Mouse (Mus musculus) stomach, postnatal 0 days (tissue): ENCODE measurements at regions not wholly inside any gene's neighbourhood (a gene's known extent, or its start where the extent isn't known, plus 50 kb on each side); places are given as distances from the start of the nearest gene placed in this dataset.
A peak's percentile ranks its signal among the peaks of the same experiment; 100 is the strongest.

Experiments used
- ATAC-seq: fragments of 200-750 bp; cut with Nextera tagmentation; 2 replicates; pipeline ENCODE4 v1.8.0; 2017; ENCODE audit not compliant: low FRiP score, low TSS enrichment
- DNase-seq: peaks from one replicate; pipeline ENCODE4 v3.0.0-alpha.2; 2016; ENCODE audit warnings: low spot score
- H3K27ac ChIP-seq: fragments of 300-500 bp; sonication (generic); replicated peaks from 2 replicates; pipeline ENCODE4 v1.5.1; 2014; ENCODE audit warnings: mild to moderate bottlenecking, control low read depth
- H3K27me3 ChIP-seq: fragments of 300-500 bp; sonication (generic); 2 replicates; pipeline ENCODE4 v1.6.1; 2014; ENCODE audit warnings: low read length; ENCODE audit not compliant: control insufficient read depth, insufficient read depth
- H3K36me3 ChIP-seq: fragments of 300-500 bp; sonication (generic); 2 replicates; pipeline ENCODE4 v1.6.1; 2014; ENCODE audit warnings: low read length, mixed read lengths; ENCODE audit not compliant: control insufficient read depth, insufficient read depth
- H3K4me1 ChIP-seq: fragments of 300-500 bp; sonication (generic); replicated peaks from 2 replicates; pipeline ENCODE4 v1.6.1; 2014; ENCODE audit warnings: antibody characterized with exemption; ENCODE audit not compliant: control insufficient read depth, insufficient read depth
- H3K4me2 ChIP-seq: fragments of 300-500 bp; sonication (generic); replicated peaks from 2 replicates; pipeline ENCODE4 v1.6.1; 2014; ENCODE audit warnings: low read depth, mild to moderate bottlenecking, control low read depth, moderate library complexity
- H3K4me3 ChIP-seq: fragments of 300-500 bp; sonication (generic); 2 replicates; pipeline ENCODE4 v1.5.1; 2014; ENCODE audit warnings: low read depth, low read length, control low read depth
- H3K9ac ChIP-seq: fragments of 300-500 bp; sonication (generic); 2 replicates; pipeline ENCODE4 v1.6.1; 2014; ENCODE audit warnings: mild to moderate bottlenecking, low read length, control low read depth, mixed read lengths
- H3K9me3 ChIP-seq: fragments of 300-500 bp; sonication (generic); 2 replicates; pipeline ENCODE4 v1.6.1; 2016; ENCODE audit warnings: low read length; ENCODE audit not compliant: control insufficient read depth
- CTCF ChIP-seq: IDR thresholded peaks from 2 replicates; pipeline ENCODE4 v1.5.1; 2016; ENCODE audit warnings: antibody characterized with exemption, low read depth, mild to moderate bottlenecking, moderate library complexity
- EP300 ChIP-seq: optimal IDR thresholded peaks from 2 replicates; pipeline ENCODE3; 2016; ENCODE audit warnings: antibody characterized with exemption
- WGBS: fragments of 180-500 bp; shearing (Covaris S2); extraction: QIAGEN DNeasy Blood & Tissue Kit; methylation state at CpG from one replicate; pipeline ENCODE4 v1.1.7; 2014; 5-methylcytosine and 5-hydroxymethylcytosine counted together

DNA sequence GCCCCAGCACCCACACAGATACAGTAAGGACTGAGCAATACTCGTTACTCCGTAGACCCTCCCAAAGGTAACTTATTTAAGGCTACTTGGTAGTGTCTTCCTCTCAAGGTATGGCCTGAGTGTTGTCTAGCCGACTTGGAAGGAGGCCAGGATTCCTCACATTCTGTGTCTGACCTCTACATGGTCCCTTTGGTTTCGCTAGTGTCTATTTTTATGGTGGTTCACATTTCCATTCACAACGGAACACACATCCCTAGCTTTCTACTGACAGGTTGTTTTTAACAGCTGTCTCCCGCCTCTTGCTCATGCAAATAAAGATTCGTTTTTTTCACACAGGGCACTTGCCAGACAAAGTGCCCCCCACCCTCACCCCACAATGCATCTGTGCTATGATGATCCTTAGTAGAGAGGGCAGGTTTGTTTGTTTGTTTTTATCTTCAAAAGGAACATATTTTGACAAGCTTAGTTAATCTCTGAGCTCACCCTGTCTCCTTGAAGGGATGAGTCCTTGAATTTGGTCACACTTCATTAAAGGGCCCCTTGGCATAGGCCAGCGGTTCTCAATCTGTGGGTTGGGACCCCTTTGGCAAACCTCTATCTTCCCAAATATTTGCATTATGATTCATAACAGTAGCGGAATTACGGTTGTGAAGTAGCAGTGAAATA, 52.7 kb downstream of the Phlda1 start:
- H3K36me3 ChIP-seq = no peaks in the 10 kb centered on the region
- H3K4me2 ChIP-seq = no peak overlapping the region
- no peak overlapping the region for H3K27ac ChIP-seq
- H3K4me3 ChIP-seq = no peak overlapping the region
- no peaks in the 10 kb centered on the region for H3K9me3 ChIP-seq
- no peak for TF ChIP-seq EP300
- no peak for TF ChIP-seq CTCF
- WGBS = 28% methylated on average over 10 of the region's 10 CpGs
- H3K4me1 ChIP-seq = no peaks in the 10 kb centered on the region
- H3K9ac ChIP-seq = no peak overlapping the region
- H3K27me3 ChIP-seq = no peaks in the 10 kb centered on the region
- DNase-seq = no peak
- peak; percentile 27; the same call in 1 of the 2 replicates for ATAC-seq

DNA sequence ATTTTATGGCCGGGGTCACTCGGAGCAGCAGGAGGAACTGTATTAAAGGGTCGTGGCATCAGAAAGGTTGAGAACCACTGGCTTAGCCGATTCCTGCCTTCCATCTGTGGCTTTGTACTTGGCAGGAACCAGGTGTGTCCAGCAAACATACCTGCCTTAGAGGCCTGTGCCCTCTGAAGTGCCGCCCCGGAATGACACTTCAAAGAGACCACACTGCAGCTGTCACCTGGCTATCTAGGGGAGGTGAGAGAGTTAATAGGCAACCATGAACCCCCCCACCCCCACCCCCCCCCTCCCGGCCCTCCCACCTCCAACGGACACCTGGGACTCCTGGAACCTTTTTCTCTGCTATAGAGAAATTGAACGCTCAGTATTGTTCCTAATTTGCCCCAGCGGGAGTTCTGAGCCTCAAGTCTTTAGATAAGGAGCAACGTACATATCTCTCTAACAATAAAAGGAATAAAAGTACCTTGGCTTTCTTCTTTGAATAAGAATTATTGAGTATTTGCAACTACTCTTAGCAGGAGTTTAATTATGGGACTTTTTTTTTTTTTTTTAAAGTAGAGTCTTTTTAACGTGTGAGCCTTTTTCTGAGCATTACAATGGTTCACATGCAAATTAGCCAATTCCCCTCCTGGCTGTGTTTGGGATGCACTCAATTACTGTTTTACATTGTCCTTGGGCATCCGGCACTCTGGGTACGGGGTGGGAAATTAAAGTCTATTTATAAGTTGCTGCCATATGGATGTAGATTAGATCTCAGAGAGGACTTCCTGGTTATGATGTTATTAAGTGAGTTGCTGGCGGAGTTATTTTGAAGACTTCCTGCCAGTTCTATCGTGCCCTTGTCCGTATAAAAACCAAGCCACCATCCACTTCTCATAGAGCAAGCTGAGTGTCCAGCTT, 53.5 kb downstream of the Phlda1 start:
- Histone ChIP-seq H3K4me1 (no peaks in the 10 kb centered on the region), H3K36me3 (no peaks in the 10 kb centered on the region), H3K9ac (no peak overlapping the region), H3K9me3 (no peaks in the 10 kb centered on the region), H3K4me3 (no peak overlapping the region), H3K27ac (no peak overlapping the region), H3K27me3 (no peaks in the 10 kb centered on the region), H3K4me2 (no peak overlapping the region)
- ATAC-seq (peak; percentile 48; the same call in 1 of the 2 replicates), DNase-seq (peak; percentile 75)
- TF ChIP-seq EP300 = no peak
- no peak for TF ChIP-seq CTCF
- WGBS = 36% methylated on average over 17 of the region's 17 CpGs

DNA sequence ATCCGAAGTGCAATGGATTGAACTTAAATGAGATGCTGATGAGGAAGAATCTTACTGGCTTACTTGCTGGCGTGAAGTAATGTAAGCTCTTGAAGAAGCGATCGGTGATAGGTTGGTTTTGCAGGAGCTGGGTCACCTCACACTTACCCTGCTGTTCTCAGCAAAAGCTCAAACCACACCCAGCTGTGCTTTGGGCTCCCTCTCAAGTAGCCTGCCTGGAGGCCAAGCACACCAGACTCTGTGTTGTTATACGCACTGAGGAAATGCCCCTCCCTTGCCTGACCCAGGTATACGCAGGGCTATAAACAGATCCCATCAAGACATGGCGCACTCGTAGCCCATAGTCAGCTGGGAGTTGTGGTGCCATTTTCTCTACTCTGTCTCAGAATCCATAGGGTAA, 56.5 kb downstream of the Phlda1 start:
- no peak overlapping the region for H3K4me2 ChIP-seq
- H3K4me3 ChIP-seq = no peak overlapping the region
- H3K36me3 ChIP-seq = no peaks in the 10 kb centered on the region
- ATAC-seq (no peak), DNase-seq (peak; percentile 26)
- H3K27ac ChIP-seq = no peak overlapping the region
- TF ChIP-seq EP300 = no peak
- no peak for TF ChIP-seq CTCF
- H3K27me3 ChIP-seq = no peaks in the 10 kb centered on the region
- no peak overlapping the region for H3K9ac ChIP-seq
- 72% methylated on average over 8 of the region's 8 CpGs for WGBS
- no peaks in the 10 kb centered on the region for H3K4me1 ChIP-seq
- H3K9me3 ChIP-seq = no peaks in the 10 kb centered on the region

DNA sequence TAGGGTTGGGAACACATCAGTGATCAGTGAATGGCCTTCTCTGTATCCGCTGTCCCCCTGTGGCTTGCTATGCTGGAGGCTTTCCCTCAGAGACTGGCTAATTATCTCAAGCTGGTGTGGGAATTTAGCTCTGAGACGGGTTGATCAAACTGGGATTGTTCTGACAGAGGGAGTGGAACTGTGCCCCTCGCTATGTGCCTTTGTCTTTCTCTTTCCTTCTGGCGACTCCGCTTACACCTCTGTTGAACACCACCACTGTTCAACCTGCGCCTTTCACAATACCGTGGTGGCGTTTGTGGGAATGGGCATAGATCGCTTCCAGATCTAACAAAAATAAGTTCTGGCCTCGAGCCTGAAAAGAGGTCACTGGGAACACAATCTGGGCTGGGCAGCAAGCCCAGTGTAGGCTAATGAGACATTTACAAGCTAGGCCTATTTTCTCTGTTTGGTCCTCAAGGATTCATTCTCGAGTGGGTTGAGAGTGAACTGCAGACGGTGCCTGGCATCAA, 60.8 kb downstream of the Phlda1 start:
- DNase-seq (no peak), ATAC-seq (no peak)
- no peak overlapping the region for H3K4me3 ChIP-seq
- no peaks in the 10 kb centered on the region for H3K4me1 ChIP-seq
- no peak overlapping the region for H3K9ac ChIP-seq
- no peaks in the 10 kb centered on the region for H3K27me3 ChIP-seq
- H3K9me3 ChIP-seq = no peaks in the 10 kb centered on the region
- H3K4me2 ChIP-seq = no peak overlapping the region
- TF ChIP-seq CTCF (no peak), EP300 (no peak)
- 58% methylated on average over 12 of the region's 12 CpGs for WGBS
- no peaks in the 10 kb centered on the region for H3K36me3 ChIP-seq
- 0 out of 2 replicates have a peak overlapping the region, but pooled peaks have one; percentile 18 for H3K27ac ChIP-seq

DNA sequence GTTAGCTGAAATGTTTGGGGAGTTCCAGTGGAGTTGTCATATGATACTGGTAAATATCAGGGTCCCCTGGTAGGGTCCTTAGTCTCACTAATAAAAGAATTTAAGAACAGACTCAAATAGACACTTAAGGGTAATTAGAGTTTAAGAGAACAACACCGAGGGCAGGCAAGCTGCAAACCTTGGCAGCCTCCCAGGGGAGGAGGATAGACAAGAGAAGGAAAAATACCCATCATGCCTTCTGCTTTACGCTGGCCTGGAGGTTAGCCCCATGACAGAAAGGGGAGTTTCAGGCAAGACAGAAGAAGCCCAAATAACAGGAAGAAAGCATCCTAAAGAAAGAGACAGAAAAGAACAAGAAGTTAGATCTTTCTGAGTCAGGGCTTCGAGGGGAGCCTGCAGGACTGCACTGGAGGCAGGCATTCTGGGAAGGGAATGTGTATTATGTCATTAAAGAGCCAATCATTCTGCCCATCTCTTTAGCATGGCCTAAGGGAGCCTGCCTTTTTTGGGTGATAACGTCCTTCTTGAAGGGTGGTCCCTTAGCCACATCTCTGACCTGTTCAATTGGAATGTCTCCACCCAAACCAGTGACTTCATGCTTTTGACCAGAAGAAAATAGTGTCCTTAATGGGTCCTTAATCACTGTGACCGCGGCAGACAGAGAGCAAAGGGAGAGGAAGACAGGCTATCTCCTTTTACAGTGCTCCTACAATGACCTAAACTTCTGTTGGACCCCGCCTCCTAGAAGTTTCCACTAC, 64.6 kb downstream of the Phlda1 start:
- DNase-seq (no peak), ATAC-seq (no peak)
- no peak overlapping the region for H3K4me2 ChIP-seq
- no peak overlapping the region for H3K4me3 ChIP-seq
- no peaks in the 10 kb centered on the region for H3K9me3 ChIP-seq
- H3K27me3 ChIP-seq = no peaks in the 10 kb centered on the region
- H3K9ac ChIP-seq = no peak overlapping the region
- 53% methylated on average over 7 of the region's 7 CpGs for WGBS
- no peaks in the 10 kb centered on the region for H3K36me3 ChIP-seq
- H3K4me1 ChIP-seq = 0 out of 2 replicates have a peak, but pooled peaks cover 3% of the 10 kb centered on the region
- TF ChIP-seq CTCF = no peak
- TF ChIP-seq EP300 = no peak
- no peak overlapping the region for H3K27ac ChIP-seq
